Mouse (Mus musculus): ENCODE results near the gene C9. TPM values are rescaled to one million over a fixed set of nuclear protein-coding genes. Genes with fewer than 3 reads are reported as not detected.

The C9 gene
- not detected in 2 replicates for polyA plus RNA-seq (2012)

GRCm38 (mm10) chr15:6445135-6445534 is at the start of gene C9:
C9 (plus strand) TSS chr15:6445327.
- TF ChIP-seq GATA1 (IDR thresholded peaks at IDR 0.05; ENCODE audit: low read length) (no peak), TAL1 (IDR thresholded peaks at IDR 0.05; ENCODE audit: low read length) (no peak)
- H3K9me3 ChIP-seq (ENCODE audit: control insufficient read depth, low read length), result no peaks in the 10 kb centered on the region

GRCm38 (mm10) chr15:6398211-6398610 is 46.9 kb upstream of the C9 start:
- Histone ChIP-seq H3K4me1 (ENCODE audit: control insufficient read depth) (no peaks in the 10 kb centered on the region), H3K4me3 (replicated peaks) (no peak overlapping the region), H3K27me3 (ENCODE audit: control insufficient read depth) (no peaks in the 10 kb centered on the region), H3K36me3 (ENCODE audit: control insufficient read depth) (no peaks in the 10 kb centered on the region), H3K9me3 (ENCODE audit: control insufficient read depth, low read length) (no peaks in the 10 kb centered on the region)
- TF ChIP-seq TAL1 (IDR thresholded peaks at IDR 0.05; ENCODE audit: low read length) (no peak), GATA1 (IDR thresholded peaks at IDR 0.05; ENCODE audit: low read length) (no peak)

More at GRCm38 (mm10) chr15:6445135-6445534, at the start of gene C9:
- H3K4me1 ChIP-seq (ENCODE audit: control insufficient read depth), result no peaks in the 10 kb centered on the region
- H3K4me3 ChIP-seq (replicated peaks), result no peak within 1 kb of the TSS
- no peaks in the 10 kb centered on the region for H3K27me3 ChIP-seq (ENCODE audit: control insufficient read depth)
- H3K36me3 ChIP-seq (ENCODE audit: control insufficient read depth), result no peaks in the 10 kb centered on the region

GRCm38 (mm10) chr15:6398881-6399280 is 46.2 kb upstream of the C9 start:
- Histone ChIP-seq H3K9me3 (ENCODE audit: control insufficient read depth, low read length) (no peaks in the 10 kb centered on the region), H3K4me3 (replicated peaks) (no peak overlapping the region), H3K27me3 (ENCODE audit: control insufficient read depth) (no peaks in the 10 kb centered on the region), H3K4me1 (ENCODE audit: control insufficient read depth) (no peaks in the 10 kb centered on the region), H3K36me3 (ENCODE audit: control insufficient read depth) (no peaks in the 10 kb centered on the region)
- TF ChIP-seq TAL1 (IDR thresholded peaks at IDR 0.05; ENCODE audit: low read length), result no peak

GRCm38 (mm10) chr15:6400115-6400514 is 45.0 kb upstream of the C9 start:
- H3K4me1 ChIP-seq (ENCODE audit: control insufficient read depth), result no peaks in the 10 kb centered on the region
- no peaks in the 10 kb centered on the region for H3K27me3 ChIP-seq (ENCODE audit: control insufficient read depth)
- TF ChIP-seq GATA1 (IDR thresholded peaks at IDR 0.05; ENCODE audit: low read length), result no peak
- no peak for TF ChIP-seq TAL1 (IDR thresholded peaks at IDR 0.05; ENCODE audit: low read length)
- H3K9me3 ChIP-seq (ENCODE audit: control insufficient read depth, low read length), result no peaks in the 10 kb centered on the region
- no peaks in the 10 kb centered on the region for H3K36me3 ChIP-seq (ENCODE audit: control insufficient read depth)
- no peak overlapping the region for H3K4me3 ChIP-seq (replicated peaks)

- no peaks in the 10 kb centered on the region for H3K9me3 ChIP-seq (ENCODE audit: control insufficient read depth, low read length)
- TF ChIP-seq GATA1 (IDR thresholded peaks at IDR 0.05; ENCODE audit: low read length) (no peak), TAL1 (IDR thresholded peaks at IDR 0.05; ENCODE audit: low read length) (no peak)
- H3K27me3 ChIP-seq (ENCODE audit: control insufficient read depth), result no peaks in the 10 kb centered on the region
- no peaks in the 10 kb centered on the region for H3K36me3 ChIP-seq (ENCODE audit: control insufficient read depth)
- no peak overlapping the region for H3K4me3 ChIP-seq (replicated peaks)
- H3K4me1 ChIP-seq (ENCODE audit: control insufficient read depth), result no peaks in the 10 kb centered on the region
These were observed 42.7 kb upstream of the C9 start for GRCm38 (mm10) chr15:6402433-6402832.

GRCm38 (mm10) chr15:6404172-6404571 is 41.0 kb upstream of the C9 start:
- H3K36me3 ChIP-seq (ENCODE audit: control insufficient read depth), result no peaks in the 10 kb centered on the region
- TF ChIP-seq TAL1 (IDR thresholded peaks at IDR 0.05; ENCODE audit: low read length), result no peak
- TF ChIP-seq GATA1 (IDR thresholded peaks at IDR 0.05; ENCODE audit: low read length), result no peak
- H3K4me1 ChIP-seq (ENCODE audit: control insufficient read depth), result no peaks in the 10 kb centered on the region
- no peaks in the 10 kb centered on the region for H3K27me3 ChIP-seq (ENCODE audit: control insufficient read depth)
- no peaks in the 10 kb centered on the region for H3K9me3 ChIP-seq (ENCODE audit: control insufficient read depth, low read length)
- no peak overlapping the region for H3K4me3 ChIP-seq (replicated peaks)

GRCm38 (mm10) chr15:6406771-6407170 is 38.4 kb upstream of the C9 start:
- no peaks in the 10 kb centered on the region for H3K9me3 ChIP-seq (ENCODE audit: control insufficient read depth, low read length)
- H3K4me3 ChIP-seq (replicated peaks), result no peak overlapping the region
- no peaks in the 10 kb centered on the region for H3K4me1 ChIP-seq (ENCODE audit: control insufficient read depth)
- no peaks in the 10 kb centered on the region for H3K36me3 ChIP-seq (ENCODE audit: control insufficient read depth)
- TF ChIP-seq GATA1 (IDR thresholded peaks at IDR 0.05; ENCODE audit: low read length) (no peak), TAL1 (IDR thresholded peaks at IDR 0.05; ENCODE audit: low read length) (no peak)
- no peaks in the 10 kb centered on the region for H3K27me3 ChIP-seq (ENCODE audit: control insufficient read depth)

GRCm38 (mm10) chr15:6409031-6409430 is 36.1 kb upstream of the C9 start:
- TF ChIP-seq TAL1 (IDR thresholded peaks at IDR 0.05; ENCODE audit: low read length) (no peak), GATA1 (IDR thresholded peaks at IDR 0.05; ENCODE audit: low read length) (no peak)
- Histone ChIP-seq H3K36me3 (ENCODE audit: control insufficient read depth) (no peaks in the 10 kb centered on the region), H3K27me3 (ENCODE audit: control insufficient read depth) (no peaks in the 10 kb centered on the region), H3K4me1 (ENCODE audit: control insufficient read depth) (no peaks in the 10 kb centered on the region), H3K9me3 (ENCODE audit: control insufficient read depth, low read length) (no peaks in the 10 kb centered on the region), H3K4me3 (replicated peaks) (no peak overlapping the region)

GRCm38 (mm10) chr15:6410161-6410560 is 35.0 kb upstream of the C9 start:
- H3K4me1 ChIP-seq (ENCODE audit: control insufficient read depth), result no peaks in the 10 kb centered on the region
- no peaks in the 10 kb centered on the region for H3K27me3 ChIP-seq (ENCODE audit: control insufficient read depth)
- TF ChIP-seq GATA1 (IDR thresholded peaks at IDR 0.05; ENCODE audit: low read length), result no peak
- TF ChIP-seq TAL1 (IDR thresholded peaks at IDR 0.05; ENCODE audit: low read length), result no peak

GRCm38 (mm10) chr15:6411334-6411733 is 33.8 kb upstream of the C9 start:
- Histone ChIP-seq H3K9me3 (ENCODE audit: control insufficient read depth, low read length) (no peaks in the 10 kb centered on the region), H3K4me3 (replicated peaks) (no peak overlapping the region), H3K27me3 (ENCODE audit: control insufficient read depth) (no peaks in the 10 kb centered on the region), H3K36me3 (ENCODE audit: control insufficient read depth) (no peaks in the 10 kb centered on the region), H3K4me1 (ENCODE audit: control insufficient read depth) (no peaks in the 10 kb centered on the region)
- no peak for TF ChIP-seq GATA1 (IDR thresholded peaks at IDR 0.05; ENCODE audit: low read length)
- TF ChIP-seq TAL1 (IDR thresholded peaks at IDR 0.05; ENCODE audit: low read length), result no peak

More at GRCm38 (mm10) chr15:6410161-6410560, 35.0 kb upstream of the C9 start:
- H3K4me3 ChIP-seq (replicated peaks), result no peak overlapping the region
- no peaks in the 10 kb centered on the region for H3K36me3 ChIP-seq (ENCODE audit: control insufficient read depth)
- no peaks in the 10 kb centered on the region for H3K9me3 ChIP-seq (ENCODE audit: control insufficient read depth, low read length)

Measured in erythroblast, embryonic 14.5 days (primary cell).